ENCODE assay signal across 18 mouse cellular contexts in genomic region chr1:188606450-188606849, GRCm38 (mm10).
"Had no signal": no experiment of that assay in that cellular context is flagged by ENCODE, and none has a peak within 500 bp of the region (broad histone marks: within the 10 kb centered on the region; RNA-seq: fewer than 3 reads in every experiment).

No protein-coding gene starts in this region.

- H3K4me3 ChIP-seq: megakaryocyte, embryonic 14.5 days; midbrain, embryonic 13.5 days; midbrain, embryonic 15.5 days; neural tube, embryonic 13.5 days; neural tube, embryonic 15.5 days had no signal

- H3K4me2 ChIP-seq: lung, embryonic 14.5 days; midbrain, embryonic 11.5 days; midbrain, embryonic 13.5 days; midbrain, embryonic 15.5 days; neural tube, embryonic 13.5 days; neural tube, embryonic 15.5 days had no signal

- H3K9ac ChIP-seq: lung, embryonic 14.5 days; midbrain, embryonic 13.5 days; midbrain, embryonic 15.5 days; neural tube, embryonic 13.5 days; neural tube, embryonic 15.5 days had no signal

- DNase-seq: lung, embryonic 14.5 days; lung, postnatal 10 days; lung, postnatal 36 days; retina, postnatal 1 day; right cerebral cortex, adult 18-20 months; right cerebral cortex, postnatal 25 days; right cerebral cortex, postnatal 4 days; spleen, adult 18-20 months; thymus, adult 18-20 months; thymus, postnatal 14 days; thymus, postnatal 36 days had no signal

- H3K4me1 ChIP-seq: megakaryocyte, embryonic 14.5 days; midbrain, embryonic 13.5 days; midbrain, embryonic 15.5 days; neural tube, embryonic 13.5 days; neural tube, embryonic 15.5 days had no signal

- H3K27me3 ChIP-seq: megakaryocyte, embryonic 14.5 days; midbrain, embryonic 13.5 days; midbrain, embryonic 15.5 days; neural tube, embryonic 13.5 days; neural tube, embryonic 15.5 days had no signal

- ATAC-seq: midbrain, embryonic 13.5 days; midbrain, embryonic 15.5 days had no signal

- H3K27ac ChIP-seq: macrophage; midbrain, embryonic 13.5 days; midbrain, embryonic 15.5 days; neural tube, embryonic 13.5 days; neural tube, embryonic 15.5 days had no signal

- H3K9me3 ChIP-seq: midbrain, embryonic 13.5 days; midbrain, embryonic 15.5 days; neural tube, embryonic 13.5 days; neural tube, embryonic 15.5 days had no signal

- H3K36me3 ChIP-seq: midbrain, embryonic 13.5 days; midbrain, embryonic 15.5 days; neural tube, embryonic 13.5 days; neural tube, embryonic 15.5 days had no signal
